Mouse (Mus musculus): Measurements from ENCODE around the gene Gm3424. TPM values are rescaled to one million over a fixed set of nuclear protein-coding genes. Genes with fewer than 3 reads are reported as not detected.

Gm3424 gene
- polyA plus RNA-seq (2014; fragmentation: Illumina TruSeq; extraction: RNeasy Lipid Tissue Mini Kit (QIAGEN cat#74804); ENCODE audit: low read depth, low replicate concordance): not detected

DNA sequence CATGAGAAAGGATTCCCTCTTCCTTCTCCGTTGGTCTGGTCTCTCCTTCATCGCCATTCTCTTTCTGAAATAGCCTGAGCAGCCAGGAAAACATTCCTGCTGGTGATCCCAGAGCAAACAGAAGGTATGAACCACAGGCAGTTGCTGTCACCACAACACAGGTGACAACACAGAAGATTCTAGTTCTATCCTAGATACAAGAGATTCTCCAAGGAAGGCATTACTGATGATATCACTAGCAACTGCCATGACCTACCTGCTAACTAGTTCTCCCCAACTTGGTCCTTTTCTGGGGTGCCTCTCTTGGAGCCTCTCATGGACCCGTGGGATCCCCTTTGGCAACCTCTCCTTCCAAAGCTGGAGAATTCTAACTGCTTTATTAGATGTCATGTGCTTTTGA lies at the start of gene Gm3424:
Gene Gm3424 (minus strand): TSS at position 101 of the 400 bp plus-strand sequence.

DNA sequence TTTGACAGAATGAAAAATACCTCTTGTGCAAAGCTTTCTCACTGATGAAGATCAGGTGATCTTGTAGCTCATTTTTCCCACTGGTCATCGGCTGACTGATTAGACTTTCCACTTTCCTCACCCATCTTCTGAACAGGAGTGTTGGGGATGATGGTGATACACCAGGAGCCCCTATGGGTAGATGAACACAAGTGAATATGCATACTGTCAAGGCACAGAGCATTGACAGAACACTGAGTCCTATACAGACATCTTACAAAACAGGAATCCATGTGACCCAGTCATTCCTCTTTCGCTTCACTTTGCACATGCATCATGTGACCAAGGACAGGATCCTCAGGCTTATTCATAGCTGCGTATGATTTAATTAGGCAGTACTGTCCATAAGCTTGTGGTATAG lies 22.2 kb downstream of the Gm3424 start, which contains the start of gene Gm3383:
Gene Gm3383 (minus strand): TSS at position 101 of the 400 bp plus-strand sequence.

Other genes starting within 250 kb of the Gm3424 start
- gene Gm8265, start 197.3 kb downstream of the Gm3424 start, polyA plus RNA-seq (2014; fragmentation: Illumina TruSeq; extraction: RNeasy Lipid Tissue Mini Kit (QIAGEN cat#74804); ENCODE audit: low read depth, low replicate concordance): not detected
- not detected for gene Gm9603, start 142.9 kb downstream of the Gm3424 start, polyA plus RNA-seq (2014; fragmentation: Illumina TruSeq; extraction: RNeasy Lipid Tissue Mini Kit (QIAGEN cat#74804); ENCODE audit: low read depth, low replicate concordance)
- gene Gm3373, start 88.8 kb downstream of the Gm3424 start, polyA plus RNA-seq (2014; fragmentation: Illumina TruSeq; extraction: RNeasy Lipid Tissue Mini Kit (QIAGEN cat#74804); ENCODE audit: low read depth, low replicate concordance): not detected
- gene Gm3383, start 22.3 kb downstream of the Gm3424 start, polyA plus RNA-seq (2014; fragmentation: Illumina TruSeq; extraction: RNeasy Lipid Tissue Mini Kit (QIAGEN cat#74804); ENCODE audit: low read depth, low replicate concordance): not detected
- not detected for gene Gm8237, start 50.1 kb upstream of the Gm3424 start, polyA plus RNA-seq (2014; fragmentation: Illumina TruSeq; extraction: RNeasy Lipid Tissue Mini Kit (QIAGEN cat#74804); ENCODE audit: low read depth, low replicate concordance)
- 0.37 TPM for gene Gm3248, start 131.4 kb upstream of the Gm3424 start, polyA plus RNA-seq (2014; fragmentation: Illumina TruSeq; extraction: RNeasy Lipid Tissue Mini Kit (QIAGEN cat#74804); ENCODE audit: low read depth, low replicate concordance)
- gene Gm3453, start 148.8 kb upstream of the Gm3424 start, polyA plus RNA-seq (2014; fragmentation: Illumina TruSeq; extraction: RNeasy Lipid Tissue Mini Kit (QIAGEN cat#74804); ENCODE audit: low read depth, low replicate concordance): not detected
- not detected for gene Gm6337, start 227.9 kb upstream of the Gm3424 start, polyA plus RNA-seq (2014; fragmentation: Illumina TruSeq; extraction: RNeasy Lipid Tissue Mini Kit (QIAGEN cat#74804); ENCODE audit: low read depth, low replicate concordance)